Mouse (Mus musculus) intestine, embryonic 16.5 days (tissue): ENCODE results near the gene Acvr1b. TPM values are rescaled to one million over a fixed set of nuclear protein-coding genes. Genes with fewer than 3 reads are reported as not detected.

Experiments used
- ATAC-seq: fragments of 200-750 bp; cut with Nextera tagmentation; 2 replicates; pipeline ENCODE4 v1.8.0; 2017; ENCODE audit warnings: moderate TSS enrichment, moderate library complexity
- H3K27ac ChIP-seq: fragments of 300-500 bp; sonication (generic); 2 replicates; pipeline ENCODE4 v1.5.1; 2014; ENCODE audit warnings: mild to moderate bottlenecking, low read length
- H3K27me3 ChIP-seq: fragments of 300-500 bp; sonication (generic); replicated peaks from 2 replicates; pipeline ENCODE4 v1.6.1; 2014; ENCODE audit warnings: low read length, control low read depth, mixed read lengths; ENCODE audit not compliant: control insufficient read depth, insufficient read depth
- H3K36me3 ChIP-seq: fragments of 300-500 bp; sonication (generic); 2 replicates; pipeline ENCODE4 v1.6.1; 2014; ENCODE audit warnings: low read length, control low read depth; ENCODE audit not compliant: control insufficient read depth, insufficient read depth
- H3K4me1 ChIP-seq: fragments of 300-500 bp; sonication (generic); 2 replicates; pipeline ENCODE4 v1.6.1; 2014; ENCODE audit warnings: low read length, control low read depth, mixed read lengths; ENCODE audit not compliant: control insufficient read depth, insufficient read depth
- H3K4me2 ChIP-seq: fragments of 300-500 bp; sonication (generic); 2 replicates; pipeline ENCODE4 v1.6.1; 2014; ENCODE audit warnings: low read depth, low read length, control low read depth
- H3K4me3 ChIP-seq: fragments of 300-500 bp; sonication (generic); 2 replicates; pipeline ENCODE4 v1.5.1; 2014; ENCODE audit warnings: mild to moderate bottlenecking, low read length
- H3K9ac ChIP-seq: fragments of 300-500 bp; sonication (generic); 2 replicates; pipeline ENCODE4 v1.6.1; 2014; ENCODE audit warnings: low read depth, low read length
- H3K9me3 ChIP-seq: fragments of 300-500 bp; sonication (generic); 2 replicates; pipeline ENCODE4 v1.6.1; 2016; ENCODE audit warnings: low read length, control low read depth; ENCODE audit not compliant: control insufficient read depth
- WGBS: fragments of 180-500 bp; shearing (Covaris S2); extraction: QIAGEN DNeasy Blood & Tissue Kit; methylation state at CpG from one replicate; pipeline ENCODE4 v1.1.7; 2014; 5-methylcytosine and 5-hydroxymethylcytosine counted together
- polyA plus RNA-seq: library from polyadenylated mRNA; unstranded; fragments of >200 nt; fragmentation: Nextera tagmentation; extraction: Ambion mirVana; gene quantifications from 2 replicates; pipeline ENCODE4 v1.2.1, GENCODE M21; 2015

Acvr1b gene
- polyA plus RNA-seq, 1 experiment from 2014 or later, result 10.4 TPM

GRCm38 (mm10) chr15:101169910-101170309 lies 4.0 kb upstream of the Acvr1b start:
- H3K4me3 ChIP-seq, result no peak overlapping the region
- no peak overlapping the region for H3K27ac ChIP-seq
- peaks cover 18% of the 10 kb centered on the region for H3K4me1 ChIP-seq
- no peak overlapping the region for H3K4me2 ChIP-seq
- WGBS, result 87% methylated on average over 5 of the region's 5 CpGs
- no peak for ATAC-seq
- no peak overlapping the region for H3K9ac ChIP-seq
- H3K27me3 ChIP-seq, result no peaks in the 10 kb centered on the region
- H3K36me3 ChIP-seq, result no peaks in the 10 kb centered on the region
- no peaks in the 10 kb centered on the region for H3K9me3 ChIP-seq

- Histone ChIP-seq H3K4me3 (no peak overlapping the region), H3K9ac (no peak overlapping the region), H3K4me2 (no peak overlapping the region), H3K27me3 (no peaks in the 10 kb centered on the region), H3K27ac (no peak overlapping the region), H3K9me3 (no peaks in the 10 kb centered on the region), H3K36me3 (no peaks in the 10 kb centered on the region), H3K4me1 (peaks cover 15% of the 10 kb centered on the region)
- WGBS, result 83% methylated on average over 10 of the region's 10 CpGs
- no peak for ATAC-seq
Observed at GRCm38 (mm10) chr15:101170413-101170980, 3.4 kb upstream of the Acvr1b start.

- 77% methylated on average over 4 of the region's 4 CpGs for WGBS
- ATAC-seq, result no peak
- Histone ChIP-seq H3K4me3 (no peak overlapping the region), H3K27me3 (no peaks in the 10 kb centered on the region), H3K4me2 (no peak overlapping the region), H3K4me1 (peaks cover 17% of the 10 kb centered on the region), H3K9me3 (no peaks in the 10 kb centered on the region), H3K9ac (no peak overlapping the region), H3K36me3 (no peaks in the 10 kb centered on the region), H3K27ac (no peak overlapping the region)
Observed at GRCm38 (mm10) chr15:101171272-101171671, 2.6 kb upstream of the Acvr1b start.

- Histone ChIP-seq H3K9me3 (no peaks in the 10 kb centered on the region), H3K4me3 (no peak overlapping the region), H3K27me3 (no peaks in the 10 kb centered on the region), H3K36me3 (no peaks in the 10 kb centered on the region), H3K4me2 (no peak overlapping the region), H3K4me1 (peaks cover 20% of the 10 kb centered on the region), H3K27ac (no peak overlapping the region), H3K9ac (no peak overlapping the region)
- ATAC-seq, result no peak
- WGBS, result 74% methylated on average over 2 of the region's 2 CpGs
Observed at GRCm38 (mm10) chr15:101172016-101172415, 1.9 kb upstream of the Acvr1b start.

- Histone ChIP-seq H3K36me3 (no peaks in the 10 kb centered on the region), H3K9ac (peak overlapping the region; percentile 99), H3K4me2 (peak overlapping the region; percentile 88), H3K9me3 (no peaks in the 10 kb centered on the region), H3K27ac (peak overlapping the region; percentile 94), H3K27me3 (no peaks in the 10 kb centered on the region), H3K4me1 (peaks cover 32% of the 10 kb centered on the region), H3K4me3 (peak overlapping the region; percentile 87)
- 2% methylated on average over 29 of the region's 46 CpGs for WGBS
- ATAC-seq, result peak; percentile 24
Observed at GRCm38 (mm10) chr15:101174294-101175130, 645 bp downstream of the Acvr1b start.

GRCm38 (mm10) chr15:101175131-101175460 lies 1.2 kb downstream of the Acvr1b start:
- H3K27ac ChIP-seq, result peak overlapping the region; percentile 94

GRCm38 (mm10) chr15:101175613-101176283 lies 1.9 kb downstream of the Acvr1b start:
- Histone ChIP-seq H3K4me2 (peak overlapping the region; percentile 88), H3K9ac (peak overlapping the region; percentile 99), H3K9me3 (no peaks in the 10 kb centered on the region), H3K4me1 (peaks cover 44% of the 10 kb centered on the region), H3K27ac (peak overlapping the region; percentile 94), H3K27me3 (no peaks in the 10 kb centered on the region), H3K4me3 (peak overlapping the region; percentile 87), H3K36me3 (no peaks in the 10 kb centered on the region)
- ATAC-seq, result no peak
- WGBS, result 19% methylated on average over 17 of the region's 17 CpGs

More at GRCm38 (mm10) chr15:101175131-101175460, 1.2 kb downstream of the Acvr1b start:
- WGBS, result 6% methylated on average over 5 of the region's 5 CpGs
- Histone ChIP-seq H3K9me3 (no peaks in the 10 kb centered on the region), H3K27me3 (no peaks in the 10 kb centered on the region), H3K9ac (peak overlapping the region; percentile 99), H3K36me3 (no peaks in the 10 kb centered on the region), H3K4me1 (peaks cover 38% of the 10 kb centered on the region), H3K4me2 (peak overlapping the region; percentile 88), H3K4me3 (peak overlapping the region; percentile 87)
- no peak for ATAC-seq

GRCm38 (mm10) chr15:101176284-101176680 lies 2.4 kb downstream of the Acvr1b start:
- peak overlapping the region; percentile 87 for H3K4me3 ChIP-seq
- 38% methylated on average over 3 of the region's 3 CpGs for WGBS
- peaks cover 49% of the 10 kb centered on the region for H3K4me1 ChIP-seq
- no peaks in the 10 kb centered on the region for H3K9me3 ChIP-seq
- H3K36me3 ChIP-seq, result no peaks in the 10 kb centered on the region
- H3K27ac ChIP-seq, result peak overlapping the region; percentile 94
- peak overlapping the region; percentile 88 for H3K4me2 ChIP-seq
- H3K27me3 ChIP-seq, result no peaks in the 10 kb centered on the region
- peak overlapping the region; percentile 99 for H3K9ac ChIP-seq
- no peak for ATAC-seq
